Comparison of ENCODE assay signal across 8 mouse cellular contexts in genomic region chr19:55643288-55643901, GRCm38 (mm10).
DNase-seq lines count a peak whose midpoint lies in the region; ATAC-seq and TF ChIP-seq lines count a peak whose summit lies in the region.

No protein-coding gene starts in this region.

- peaks cover 18% of the 10 kb centered on the region for H3K4me1 ChIP-seq in hindbrain, embryonic 12.5 days
- H3K4me1 ChIP-seq in small intestine, adult 2 months (ENCODE audit: control insufficient read depth, insufficient read depth, insufficient read length, low read length): no peaks in the 10 kb centered on the region

- H3K27me3 ChIP-seq in hindbrain, embryonic 12.5 days: peaks cover 59% of the 10 kb centered on the region
- H3K27me3 ChIP-seq in small intestine, adult 2 months (ENCODE audit: control insufficient read depth, insufficient read depth, low read length): no peaks in the 10 kb centered on the region

- H3K36me3 ChIP-seq in hindbrain, embryonic 12.5 days: no peaks in the 10 kb centered on the region
- H3K36me3 ChIP-seq in small intestine, adult 2 months (ENCODE audit: control insufficient read depth, insufficient read depth, low read length): no peaks in the 10 kb centered on the region

- ATAC-seq in hindbrain, embryonic 12.5 days (ENCODE audit: low FRiP score): no peak

- no peak overlapping the region for H3K27ac ChIP-seq in hindbrain, embryonic 12.5 days
- H3K27ac ChIP-seq in small intestine, adult 2 months (ENCODE audit: insufficient read depth, low read depth, low read length): peak overlapping the region; percentile 4

- peak overlapping the region; percentile 39 for H3K4me2 ChIP-seq in hindbrain, embryonic 12.5 days (replicated peaks)

- TF ChIP-seq POLR2A in small intestine, adult 2 months (IDR thresholded peaks at IDR 0.05; ENCODE audit: low read depth, low read length): no peak

- TF ChIP-seq CTCF in small intestine, adult 2 months (IDR thresholded peaks at IDR 0.05; ENCODE audit: extremely low read depth, insufficient read length, insufficient replicate concordance, low read depth, low read length): no peak

- peak; percentile 20 to 22 for DNase-seq in left cerebral cortex, adult 18-20 months (ENCODE audit: low spot score in 2 of 2)
- no peak for DNase-seq in left cerebral cortex, postnatal 10 days (ENCODE audit: extremely low spot score in 1 of 2, low spot score in 2 of 2)
- peak; percentile 56 for DNase-seq in c-Kit-positive CD71-negative TER-119-negative erythroid progenitor cells, embryonic 14.5 days (ENCODE audit: low read depth)
- DNase-seq in frontal cortex, postnatal 25 days (ENCODE audit: low spot score in 2 of 2): peak; percentile 15 to 28
- peak; percentile 25 to 38 for DNase-seq in layer of hippocampus, postnatal 14 days (ENCODE audit: low spot score in 2 of 2)
- peak; percentile 76 for DNase-seq in lung, postnatal 36 days

- H3K9ac ChIP-seq in hindbrain, embryonic 12.5 days: no peak overlapping the region

- no peak overlapping the region for H3K4me3 ChIP-seq in hindbrain, embryonic 12.5 days
- H3K4me3 ChIP-seq in small intestine, adult 2 months (ENCODE audit: low read depth, low read length): peak overlapping the region; percentile 56

- intact Hi-C loops in left cerebral cortex, postnatal 10 days (cut with DNase I): no loop called here

- 12% methylated on average over 13 of the region's 14 CpGs for WGBS in hindbrain, embryonic 12.5 days
- WGBS in small intestine, adult 2 months: 3% methylated on average over 14 of the region's 14 CpGs

- H3K9me3 ChIP-seq in hindbrain, embryonic 12.5 days (replicated peaks): peaks cover 6% of the 10 kb centered on the region; the same call in 1 of the 2 replicates

Comparison
In these comparisons a context has a peak if more than half of its experiments do, and no peak if none do; other contexts are left out.
1. DNase-seq: peak in left cerebral cortex, adult 18-20 months (2 of 2), c-Kit-positive CD71-negative TER-119-negative erythroid progenitor cells, embryonic 14.5 days (single experiment), frontal cortex, postnatal 25 days (2 of 2), layer of hippocampus, postnatal 14 days (2 of 2) and lung, postnatal 36 days (single experiment); none in left cerebral cortex, postnatal 10 days (0 of 2).